Mouse (Mus musculus): ENCODE measurements around the gene Taok3. TPM values are rescaled to one million over a fixed set of nuclear protein-coding genes. Genes with fewer than 3 reads are reported as not detected.

Taok3 gene
- total and polyA plus RNA-seq, 3 experiments: 32.1 to 79.2 TPM; not detected in 1

DNA sequence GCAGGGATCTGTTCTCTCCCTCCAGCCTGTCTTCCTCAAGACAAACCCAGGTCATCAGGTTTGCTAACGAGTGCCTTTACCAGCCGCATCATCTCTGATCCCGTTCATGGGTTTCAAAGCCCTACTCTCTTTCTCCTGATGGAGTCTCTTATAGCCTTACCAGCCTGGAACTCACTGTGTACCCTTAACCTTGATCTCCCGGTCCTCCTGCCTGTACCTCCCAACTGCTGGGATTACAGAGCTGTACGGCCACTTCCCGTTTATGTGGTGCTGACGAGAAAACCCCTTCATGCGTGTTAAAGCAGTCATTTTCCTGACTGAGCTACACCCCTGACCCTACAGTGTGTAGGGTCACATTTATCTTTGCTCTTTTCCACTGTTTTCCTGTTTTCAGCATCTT is 39.4 kb downstream of the Taok3 start:
- Histone ChIP-seq H3K79me2 (ENCODE audit: control insufficient read depth, insufficient read depth, low read length, poor library complexity) (peaks cover 35% of the 10 kb centered on the region), H3K9me3 (replicated peaks; ENCODE audit: insufficient read depth, low read length) (no peaks in the 10 kb centered on the region), H3K9ac (ENCODE audit: control insufficient read depth, low read depth, low read length, poor library complexity, severe bottlenecking) (no peak overlapping the region), H3K4me3 (ENCODE audit: control insufficient read depth in 1 of 2, insufficient read depth in 1 of 2, low read depth in 2 of 2, low read length in 2 of 2) (no peak overlapping the region), H3K27ac (ENCODE audit: control insufficient read depth, low read depth, low read length) (no peak overlapping the region), H3K36me3 (ENCODE audit: control insufficient read depth in 1 of 2, insufficient read depth in 2 of 2, low read length in 2 of 2) (peaks cover 0 to 9% of the 10 kb centered on the region in 2 experiments; a peak in 2 of 4 replicates), H3K27me3 (ENCODE audit: control insufficient read depth in 1 of 2, insufficient read depth in 2 of 2, low read length in 2 of 2) (no peaks in the 10 kb centered on the region), H3K4me1 (ENCODE audit: control insufficient read depth in 1 of 2, insufficient read depth in 2 of 2, low read length in 2 of 2) (no peaks in the 10 kb centered on the region)
- no peak for DNase-seq (ENCODE audit: low read depth, low spot score)
- TF ChIP-seq CTCF (IDR thresholded peaks at IDR 0.05 in 2 of 3, conservative IDR thresholded peaks at IDR 0.05 in 1 of 3; ENCODE audit: control insufficient read depth in 1 of 3, insufficient read depth in 1 of 3, low read depth in 2 of 3, low read length in 3 of 3, poor library complexity in 1 of 3, severe bottlenecking in 1 of 3) (no peak), TCF12 (IDR thresholded peaks at IDR 0.05; ENCODE audit: low read depth, low read length) (no peak), ZC3H11A (IDR thresholded peaks at IDR 0.05; ENCODE audit: low read depth, low read length) (no peak), RAD21 (IDR thresholded peaks at IDR 0.05; ENCODE audit: low read depth, low read length) (no peak), JUND (IDR thresholded peaks at IDR 0.05; ENCODE audit: low read depth, low read length) (no peak), NELFE (IDR thresholded peaks at IDR 0.05; ENCODE audit: low read depth, low read length) (no peak), USF2 (IDR thresholded peaks at IDR 0.05; ENCODE audit: borderline replicate concordance in 1 of 2, insufficient read depth in 1 of 2, low read depth in 1 of 2, low read length in 2 of 2) (no peak), SIN3A (IDR thresholded peaks at IDR 0.05; ENCODE audit: low read length) (no peak), MAFK (IDR thresholded peaks at IDR 0.05; ENCODE audit: borderline replicate concordance, low read depth, low read length) (no peak), ETS1 (IDR thresholded peaks at IDR 0.05; ENCODE audit: low read depth, low read length) (no peak), ZKSCAN1 (IDR thresholded peaks at IDR 0.05; ENCODE audit: low read depth, low read length) (no peak), ELF1 (IDR thresholded peaks at IDR 0.05; ENCODE audit: low read depth, low read length) (no peak), MAZ (IDR thresholded peaks at IDR 0.05; ENCODE audit: low read depth, low read length) (no peak), GABPA (IDR thresholded peaks at IDR 0.05; ENCODE audit: low read depth, low read length) (no peak), POLR2AphosphoS2 (IDR thresholded peaks at IDR 0.05; ENCODE audit: low read length) (no peak), E2F4 (IDR thresholded peaks at IDR 0.05; ENCODE audit: borderline replicate concordance, low read depth, low read length) (no peak), UBTF (IDR thresholded peaks at IDR 0.05; ENCODE audit: borderline replicate concordance, insufficient read depth, low read depth, low read length) (no peak), MYB (IDR thresholded peaks at IDR 0.05; ENCODE audit: low read depth, low read length) (no peak), KAT2A (conservative IDR thresholded peaks at IDR 0.05; ENCODE audit: low read depth, low read length) (no peak)

DNA sequence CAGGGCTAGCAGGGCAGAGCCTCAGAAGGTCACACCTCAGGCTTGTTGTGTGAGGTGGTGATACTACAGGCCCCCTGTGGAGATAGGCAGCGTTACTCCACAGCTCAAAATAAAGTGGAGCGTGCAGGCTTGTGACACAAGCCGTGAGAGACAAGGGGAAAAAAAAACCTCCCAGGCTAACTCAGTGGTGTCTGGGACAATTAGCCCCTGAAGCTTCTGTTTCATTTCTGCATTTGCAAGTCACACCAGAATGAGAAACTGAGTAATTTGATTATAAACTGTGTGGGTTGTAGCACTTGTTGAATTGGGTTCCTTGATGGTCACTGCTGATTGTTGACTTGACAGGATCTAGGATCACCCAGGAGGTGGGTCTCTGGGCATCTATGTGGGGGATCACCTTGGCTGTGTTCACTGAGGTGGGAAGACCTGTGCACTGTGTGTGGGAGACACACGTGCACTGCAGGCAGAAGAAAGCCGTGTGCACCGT is 39.9 kb downstream of the Taok3 start:
- no peak for TF ChIP-seq E2F4 (IDR thresholded peaks at IDR 0.05; ENCODE audit: borderline replicate concordance, low read depth, low read length)
- TF ChIP-seq RCOR1 (IDR thresholded peaks at IDR 0.05; ENCODE audit: low read depth, low read length): no peak
- no peak for TF ChIP-seq TAL1 (IDR thresholded peaks at IDR 0.05; ENCODE audit: low read length)
- TF ChIP-seq POLR2A (IDR thresholded peaks at IDR 0.05; ENCODE audit: control insufficient read depth in 1 of 2, insufficient read depth in 1 of 2, low read depth in 1 of 2, low read length in 2 of 2, poor library complexity in 1 of 2): no peak
- no peak for TF ChIP-seq CHD2 (IDR thresholded peaks at IDR 0.05; ENCODE audit: low read length)
- Histone ChIP-seq H3K79me2 (ENCODE audit: control insufficient read depth, insufficient read depth, low read length, poor library complexity) (peaks cover 35% of the 10 kb centered on the region), H3K4me3 (ENCODE audit: control insufficient read depth in 1 of 2, insufficient read depth in 1 of 2, low read depth in 2 of 2, low read length in 2 of 2) (no peak overlapping the region), H3K9ac (ENCODE audit: control insufficient read depth, low read depth, low read length, poor library complexity, severe bottlenecking) (no peak overlapping the region), H3K36me3 (ENCODE audit: control insufficient read depth in 1 of 2, insufficient read depth in 2 of 2, low read length in 2 of 2) (peaks cover 0 to 10% of the 10 kb centered on the region in 2 experiments; a peak in 2 of 4 replicates), H3K4me1 (ENCODE audit: control insufficient read depth in 1 of 2, insufficient read depth in 2 of 2, low read length in 2 of 2) (no peaks in the 10 kb centered on the region), H3K9me3 (replicated peaks; ENCODE audit: insufficient read depth, low read length) (no peaks in the 10 kb centered on the region), H3K27ac (ENCODE audit: control insufficient read depth, low read depth, low read length) (no peak overlapping the region), H3K27me3 (ENCODE audit: control insufficient read depth in 1 of 2, insufficient read depth in 2 of 2, low read length in 2 of 2) (no peaks in the 10 kb centered on the region)
- DNase-seq (ENCODE audit: low read depth, low spot score): no peak
